Mouse (Mus musculus) right cerebral cortex, postnatal 36 days (tissue): ENCODE results near the gene Pkmyt1.

Experiments
- DNase-seq, 2 experiments: peaks; one replicate each; pipeline ENCODE4 v3.0.0; 2022; ENCODE audit warnings: low spot score in 2 of 2, mixed read lengths in 1 of 2

Gene Pkmyt1

GRCm38 (mm10) chr17:23721886-23722285 is 4.2 kb upstream of the Pkmyt1 start:
- no peak for DNase-seq

GRCm38 (mm10) chr17:23722376-23723125 is 3.6 kb upstream of the Pkmyt1 start, which contains the start of gene 1520401A03Rik:
Gene 1520401A03Rik (minus strand): TSS chr17:23722783.
- DNase-seq, result no peak

- DNase-seq, result no peak
Measured at GRCm38 (mm10) chr17:23725477-23725876, 659 bp upstream of the Pkmyt1 start.

GRCm38 (mm10) chr17:23726758-23727142 is 614 bp downstream of the Pkmyt1 start:
- no peak for DNase-seq

GRCm38 (mm10) chr17:23730441-23730840 is 4.3 kb downstream of the Pkmyt1 start:
- no peak for DNase-seq

GRCm38 (mm10) chr17:23734341-23734740 is 8.2 kb downstream of the Pkmyt1 start:
- DNase-seq, result no peak

GRCm38 (mm10) chr17:23737493-23738445 is 11.6 kb downstream of the Pkmyt1 start:
- no peak for DNase-seq

GRCm38 (mm10) chr17:23738836-23739201 is 12.7 kb downstream of the Pkmyt1 start:
- no peak for DNase-seq

- peak; percentile 48 to 50 for DNase-seq
Measured at GRCm38 (mm10) chr17:23739202-23740135, 13.3 kb downstream of the Pkmyt1 start.

- DNase-seq, result peak; percentile 92 to 94
Measured at GRCm38 (mm10) chr17:23740136-23740584, 14.0 kb downstream of the Pkmyt1 start.

GRCm38 (mm10) chr17:23740598-23741021 is 14.5 kb downstream of the Pkmyt1 start, which contains the start of gene Paqr4:
Gene Paqr4 (minus strand): TSS chr17:23740867.
- no peak for DNase-seq

- DNase-seq, result no peak
Measured at GRCm38 (mm10) chr17:23741359-23742209, 15.4 kb downstream of the Pkmyt1 start.

GRCm38 (mm10) chr17:23742210-23742793 is 16.2 kb downstream of the Pkmyt1 start:
- no peak for DNase-seq

- DNase-seq, result no peak
Measured at GRCm38 (mm10) chr17:23742941-23743340, 16.8 kb downstream of the Pkmyt1 start.

GRCm38 (mm10) chr17:23744076-23744475 is 17.9 kb downstream of the Pkmyt1 start:
- no peak for DNase-seq

GRCm38 (mm10) chr17:23744651-23745050 is 18.5 kb downstream of the Pkmyt1 start:
- DNase-seq, result no peak

GRCm38 (mm10) chr17:23745301-23746251 is 19.4 kb downstream of the Pkmyt1 start, which contains the start of gene Kremen2:
Gene Kremen2 (minus strand): TSS chr17:23745833.
- DNase-seq, result no peak

- DNase-seq, result no peak
Measured at GRCm38 (mm10) chr17:23746311-23746710, 20.2 kb downstream of the Pkmyt1 start.

- DNase-seq, result no peak
Measured at GRCm38 (mm10) chr17:23746767-23747166, 20.6 kb downstream of the Pkmyt1 start.
